Mouse (Mus musculus) limb, embryonic 13.5 days (tissue): ENCODE measurements around the gene Myh7. TPM values are rescaled to one million over a fixed set of nuclear protein-coding genes. Genes with fewer than 3 reads are reported as not detected.
"Not testable (repeated sequence)": the region's sequence is repeated elsewhere in the genome, so short reads cannot be mapped to it uniquely, and the experiment has no call there.

Experiments used
- ATAC-seq: fragments of 200-750 bp; cut with Nextera tagmentation; 2 replicates; pipeline ENCODE4 v1.8.0; 2017; ENCODE audit warnings: low read depth, moderate number of reproducible peaks, moderate TSS enrichment; ENCODE audit not compliant: low FRiP score
- H3K27ac ChIP-seq: fragments of 300-500 bp; sonication (generic); 2 replicates; pipeline ENCODE4 v1.5.1; 2015; ENCODE audit warnings: inconsistent platforms, mild to moderate bottlenecking, moderate library complexity
- H3K27me3 ChIP-seq: fragments of 300-500 bp; sonication (generic); 2 replicates; pipeline ENCODE4 v1.6.1; 2015; ENCODE audit warnings: mild to moderate bottlenecking, inconsistent platforms
- H3K36me3 ChIP-seq: fragments of 300-500 bp; sonication (generic); 2 replicates; pipeline ENCODE4 v1.6.1; 2015; ENCODE audit warnings: inconsistent platforms, mild to moderate bottlenecking, moderate library complexity
- H3K4me1 ChIP-seq: fragments of 300-500 bp; sonication (generic); 2 replicates; pipeline ENCODE4 v1.6.1; 2015; ENCODE audit warnings: inconsistent platforms
- H3K4me2 ChIP-seq: fragments of 300-500 bp; sonication (generic); replicated peaks from 2 replicates; pipeline ENCODE4 v1.6.1; 2015; ENCODE audit warnings: inconsistent platforms, mild to moderate bottlenecking, moderate library complexity
- H3K4me3 ChIP-seq: fragments of 300-500 bp; sonication (generic); 2 replicates; pipeline ENCODE4 v1.5.1; 2015; ENCODE audit warnings: moderate library complexity, mild to moderate bottlenecking, inconsistent platforms
- H3K9ac ChIP-seq: fragments of 300-500 bp; sonication (generic); 2 replicates; pipeline ENCODE4 v1.6.1; 2015; ENCODE audit warnings: mild to moderate bottlenecking, inconsistent platforms
- H3K9me3 ChIP-seq: fragments of 300-500 bp; sonication (generic); 2 replicates; pipeline ENCODE4 v1.6.1; 2016; ENCODE audit warnings: inconsistent platforms
- WGBS: fragments of 180-500 bp; shearing (Covaris S2); methylation state at CpG from one replicate; pipeline ENCODE4 v1.1.7; 2015; 5-methylcytosine and 5-hydroxymethylcytosine counted together
- polyA plus RNA-seq: library from polyadenylated mRNA; unstranded; fragments of >200 nt; fragmentation: Nextera tagmentation; extraction: Ambion mirVana; gene quantifications from 2 replicates; pipeline ENCODE4 v1.2.1, GENCODE M21; 2015

Gene Myh7
- polyA plus RNA-seq, 1 experiment from 2014 or later = 24.9 TPM

DNA sequence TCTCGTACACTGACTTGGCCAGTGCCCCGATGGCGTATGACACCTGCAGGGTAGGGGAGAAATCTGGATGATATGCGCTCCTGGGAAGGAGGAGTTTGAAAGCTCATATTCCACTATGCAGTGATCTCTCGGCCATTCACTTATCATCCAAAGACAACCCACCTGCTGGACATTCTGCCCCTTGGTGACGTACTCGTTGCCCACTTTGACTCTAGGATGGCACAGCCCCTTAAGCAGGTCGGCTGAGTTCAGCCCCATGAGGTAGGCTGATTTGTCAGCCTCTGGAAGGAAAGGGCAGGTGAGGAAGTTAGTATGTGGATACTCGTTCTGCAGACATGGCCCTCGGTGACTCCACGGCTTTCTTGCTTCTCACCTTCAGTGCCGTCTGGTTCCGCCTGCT, 5.5 kb downstream of the Myh7 start:
- Histone ChIP-seq H3K36me3 (no peaks in the 10 kb centered on the region), H3K27ac (no peak overlapping the region), H3K4me1 (no peaks in the 10 kb centered on the region), H3K4me3 (no peak overlapping the region), H3K9me3 (no peaks in the 10 kb centered on the region), H3K27me3 (no peaks in the 10 kb centered on the region), H3K4me2 (no peak overlapping the region), H3K9ac (no peak overlapping the region)
- WGBS = 90% methylated on average over 13 of the region's 13 CpGs
- ATAC-seq = no peak

DNA sequence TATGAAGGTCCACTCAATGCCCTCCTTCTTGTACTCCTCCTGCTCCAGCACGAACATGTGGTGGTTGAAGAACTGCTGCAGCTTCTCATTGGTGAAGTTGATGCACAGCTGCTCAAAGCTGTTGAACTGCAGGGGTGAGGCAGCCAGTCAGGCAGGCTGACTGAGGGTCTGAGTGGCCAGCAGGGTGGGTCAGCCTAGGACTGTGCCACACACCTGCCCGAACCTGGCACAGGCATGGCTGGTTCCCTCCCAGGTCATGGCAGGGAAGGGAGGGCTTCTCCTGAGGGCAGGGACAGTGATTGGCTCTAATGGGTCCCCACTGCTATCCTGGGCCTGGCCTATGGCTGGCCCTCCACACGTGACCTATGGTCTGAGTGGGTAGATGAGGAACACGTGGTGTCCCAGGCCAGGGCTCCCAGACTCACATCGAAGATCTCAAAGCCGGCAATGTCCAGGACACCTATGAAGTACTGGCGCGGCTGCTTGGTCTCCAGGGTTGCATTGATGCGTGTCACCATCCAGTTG, 6.0 kb downstream of the Myh7 start:
- WGBS = 95% methylated on average over 9 of the region's 9 CpGs
- H3K9me3 ChIP-seq, ATAC-seq, H3K4me3 ChIP-seq, H3K27ac ChIP-seq, H3K9ac ChIP-seq, H3K4me1 ChIP-seq, H3K4me2 ChIP-seq, H3K36me3 ChIP-seq, H3K27me3 ChIP-seq: not testable (repeated sequence)

DNA sequence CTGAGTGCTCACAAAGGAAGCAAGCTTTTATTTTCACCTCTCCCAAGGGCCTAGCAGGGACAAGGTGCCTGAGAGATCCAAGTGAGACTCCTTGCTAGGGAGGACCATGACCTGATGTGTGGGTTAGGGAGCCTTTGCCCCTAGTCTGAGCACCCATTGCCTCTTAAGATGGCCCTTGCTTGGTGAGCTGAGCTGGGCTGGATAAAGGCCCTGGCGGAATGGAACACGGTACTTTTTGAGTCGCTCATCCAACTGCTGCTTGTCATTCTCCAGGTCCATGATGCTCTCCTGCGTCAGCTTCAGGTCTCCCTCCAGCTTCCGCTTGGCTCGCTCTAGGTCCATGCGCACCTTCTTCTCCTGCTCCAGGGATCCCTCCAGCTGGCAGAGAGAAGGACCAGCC, 12.5 kb downstream of the Myh7 start:
- Histone ChIP-seq H3K27me3 (no peaks in the 10 kb centered on the region; the same call in 1 of the 2 replicates), H3K4me3 (no peak overlapping the region), H3K4me2 (no peak overlapping the region), H3K36me3 (no peaks in the 10 kb centered on the region), H3K9me3 (no peaks in the 10 kb centered on the region), H3K9ac (no peak overlapping the region), H3K4me1 (no peaks in the 10 kb centered on the region), H3K27ac (no peak overlapping the region)
- 92% methylated on average over 7 of the region's 7 CpGs for WGBS
- ATAC-seq = no peak

DNA sequence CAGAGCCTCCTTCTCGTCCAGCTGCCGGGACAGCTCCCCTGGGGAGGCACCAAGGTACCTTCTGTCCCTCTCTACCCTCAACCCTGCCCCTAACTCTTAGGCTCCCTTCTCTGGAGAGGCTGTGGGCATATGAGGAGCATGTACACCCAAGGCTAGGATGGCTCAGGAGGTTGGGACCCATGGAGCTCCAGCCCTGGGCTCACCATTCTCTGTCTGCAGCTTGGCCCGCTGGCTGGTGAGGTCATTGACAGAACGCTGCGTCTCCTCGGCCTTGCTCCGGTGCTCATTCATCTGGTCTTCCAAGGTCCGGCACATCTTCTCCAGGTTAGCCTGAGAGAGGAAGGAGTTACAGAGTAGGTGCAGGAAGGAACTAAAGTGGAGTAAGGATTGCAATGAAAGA, 15.8 kb downstream of the Myh7 start:
- peaks cover 2% of the 10 kb centered on the region; the same call in 1 of the 2 replicates for H3K27me3 ChIP-seq
- no peak overlapping the region for H3K4me2 ChIP-seq
- H3K9me3 ChIP-seq = no peaks in the 10 kb centered on the region
- 85% methylated on average over 8 of the region's 8 CpGs for WGBS
- no peak overlapping the region for H3K4me3 ChIP-seq
- H3K36me3 ChIP-seq = no peaks in the 10 kb centered on the region
- H3K27ac ChIP-seq = no peak overlapping the region
- no peak for ATAC-seq
- no peaks in the 10 kb centered on the region for H3K4me1 ChIP-seq
- no peak overlapping the region for H3K9ac ChIP-seq

DNA sequence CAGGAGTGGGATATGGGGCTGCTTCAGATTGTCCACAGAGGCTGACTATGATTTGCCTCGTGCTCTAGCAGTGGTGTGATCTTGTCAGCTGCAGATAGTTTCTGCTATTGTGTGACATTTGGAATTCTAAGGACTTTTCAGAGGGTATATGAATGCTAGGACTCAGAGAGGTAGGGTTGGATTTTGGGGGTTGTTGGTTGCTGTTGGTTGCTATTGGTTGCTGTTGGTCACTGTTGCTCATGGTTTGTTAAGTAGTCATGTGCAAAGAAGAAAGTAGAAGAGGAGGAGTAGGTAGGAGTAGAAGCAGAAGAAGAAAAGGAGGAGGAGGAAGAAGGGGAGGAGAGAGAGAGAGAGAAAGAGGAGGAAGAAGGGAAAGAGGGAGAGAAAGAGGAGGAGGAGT, 17.8 kb downstream of the Myh7 start, which contains the start of gene Gm17428:
Gm17428 (plus strand) TSS at position 301 of the 400 bp plus-strand sequence.
- no peak for ATAC-seq
- Histone ChIP-seq H3K4me3 (no peak within 1 kb of the TSS), H3K36me3 (no peaks in the 10 kb centered on the region), H3K4me1 (no peaks in the 10 kb centered on the region), H3K9ac (no peak within 1 kb of the TSS), H3K4me2 (no peak within 1 kb of the TSS), H3K9me3 (no peaks in the 10 kb centered on the region), H3K27me3 (peaks cover 2% of the 10 kb centered on the region; the same call in 1 of the 2 replicates), H3K27ac (no peak within 1 kb of the TSS)
- 78% methylated on average over 1 of the region's 1 CpGs for WGBS

DNA sequence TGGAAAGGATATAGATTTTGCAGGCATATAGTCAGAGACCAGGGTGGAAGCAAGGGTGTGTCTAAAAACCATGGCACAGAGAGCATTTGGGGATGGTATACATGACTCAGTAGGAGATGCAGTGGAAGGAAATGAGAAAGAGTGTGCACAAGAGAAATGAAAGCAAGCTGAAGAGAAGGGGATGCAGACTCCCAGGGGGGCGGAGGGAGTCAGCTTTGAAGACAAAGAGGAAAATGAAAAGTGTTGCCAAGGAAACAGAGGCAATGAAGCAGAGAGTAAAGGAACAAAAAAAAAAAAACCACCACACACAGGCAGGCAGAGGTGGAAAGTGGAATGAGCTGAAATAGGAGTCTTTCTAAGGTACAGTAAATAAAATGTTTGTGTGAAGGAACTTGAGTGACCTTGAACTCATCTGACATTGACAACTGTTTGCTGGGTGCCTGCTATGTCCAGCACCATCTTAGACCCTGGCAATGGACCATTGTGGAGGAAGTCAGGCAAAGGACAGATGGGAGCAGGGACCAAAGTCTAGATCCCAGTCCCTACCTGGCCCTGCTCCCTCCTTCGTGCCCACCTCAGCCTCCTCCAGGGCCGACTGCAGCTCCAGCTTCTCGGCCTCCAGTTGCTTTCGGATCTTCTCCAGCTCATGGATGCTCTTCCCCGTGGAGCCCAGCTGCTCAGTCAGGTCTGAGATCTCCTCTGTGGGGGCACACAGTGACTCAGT, 20.2 kb downstream of the Myh7 start:
- Histone ChIP-seq H3K27ac (no peak overlapping the region), H3K4me1 (no peaks in the 10 kb centered on the region), H3K36me3 (no peaks in the 10 kb centered on the region), H3K4me3 (no peak overlapping the region), H3K9me3 (no peaks in the 10 kb centered on the region), H3K27me3 (peaks cover 2% of the 10 kb centered on the region; the same call in 1 of the 2 replicates), H3K4me2 (no peak overlapping the region), H3K9ac (no peak overlapping the region)
- no peak for ATAC-seq
- WGBS = 76% methylated on average over 6 of the region's 6 CpGs

DNA sequence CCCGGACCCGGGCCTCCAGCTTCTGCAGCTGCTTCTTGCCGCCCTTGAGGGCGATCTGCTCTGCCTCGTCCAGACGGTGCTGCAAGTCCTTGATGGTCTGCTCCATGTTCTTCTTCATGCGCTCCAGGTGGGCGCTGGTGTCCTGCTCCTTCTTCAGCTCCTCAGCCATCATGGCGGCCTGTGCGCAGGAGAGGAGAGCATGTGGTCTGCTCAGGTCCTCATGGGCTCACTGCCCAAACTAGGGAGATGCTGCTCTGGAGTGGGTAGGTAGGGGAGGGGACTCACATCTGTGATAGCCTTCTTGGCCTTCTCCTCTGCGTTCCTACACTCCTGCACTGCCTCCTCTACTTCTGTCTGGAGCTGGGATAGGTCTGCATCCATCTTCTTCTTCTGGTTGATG, 21.6 kb downstream of the Myh7 start:
- H3K9ac ChIP-seq, H3K27ac ChIP-seq, H3K4me2 ChIP-seq, H3K27me3 ChIP-seq, H3K4me3 ChIP-seq, ATAC-seq, H3K9me3 ChIP-seq, H3K36me3 ChIP-seq, H3K4me1 ChIP-seq: not testable (repeated sequence)
- WGBS = 90% methylated on average over 11 of the region's 11 CpGs

DNA sequence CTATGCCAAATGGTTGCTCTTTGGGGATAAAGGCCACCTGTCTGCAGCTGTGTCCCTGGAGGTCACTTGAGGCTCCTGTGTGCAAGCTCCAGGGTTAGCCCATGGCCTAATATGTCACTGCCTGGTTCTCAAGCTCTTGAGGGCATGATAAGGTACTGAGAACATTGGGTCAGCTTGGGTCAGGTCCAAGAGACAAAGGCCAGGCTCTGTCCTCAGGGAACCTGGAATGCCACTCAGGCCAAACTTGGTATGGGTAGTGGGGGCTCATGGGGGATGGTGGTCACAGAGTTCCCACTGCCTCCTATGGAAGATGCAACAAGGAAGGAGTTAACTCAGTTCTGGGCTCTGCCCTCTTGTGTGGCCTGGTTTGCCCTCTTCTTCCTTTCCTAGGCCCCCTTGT, 26.1 kb downstream of the Myh7 start:
- H3K27ac ChIP-seq = no peak overlapping the region
- no peak overlapping the region for H3K4me3 ChIP-seq
- ATAC-seq = no peak
- H3K4me2 ChIP-seq = no peak overlapping the region
- peaks cover 7% of the 10 kb centered on the region; the same call in 1 of the 2 replicates for H3K27me3 ChIP-seq
- no peak overlapping the region for H3K9ac ChIP-seq
- no peaks in the 10 kb centered on the region for H3K9me3 ChIP-seq
- H3K4me1 ChIP-seq = peaks cover 10% of the 10 kb centered on the region; the same call in 1 of the 2 replicates
- no peaks in the 10 kb centered on the region for H3K36me3 ChIP-seq

DNA sequence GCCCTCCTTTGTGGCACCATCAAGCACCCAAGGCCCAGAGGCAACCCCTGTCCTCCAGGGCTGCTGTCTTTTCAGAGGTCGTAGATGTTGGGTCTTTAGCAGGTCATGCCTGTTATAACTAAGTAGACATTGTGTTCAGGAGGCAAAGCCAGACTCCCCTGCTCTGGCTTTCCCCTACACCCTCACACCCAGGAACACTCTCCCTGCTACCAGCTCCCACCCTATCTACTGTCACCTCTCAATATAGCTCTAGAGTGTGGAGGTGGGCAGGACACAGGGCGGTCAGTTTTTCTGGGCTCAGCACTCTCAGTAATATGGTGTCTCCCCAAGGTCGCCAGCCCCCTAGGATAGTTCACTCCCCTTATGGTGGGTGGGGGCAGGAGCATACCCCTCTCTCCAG, 26.6 kb downstream of the Myh7 start:
- H3K9me3 ChIP-seq = no peaks in the 10 kb centered on the region
- no peak overlapping the region for H3K9ac ChIP-seq
- no peak overlapping the region for H3K27ac ChIP-seq
- 80% methylated on average over 3 of the region's 3 CpGs for WGBS
- no peaks in the 10 kb centered on the region for H3K36me3 ChIP-seq
- no peak overlapping the region for H3K4me3 ChIP-seq
- no peak for ATAC-seq
- H3K4me1 ChIP-seq = peaks cover 10% of the 10 kb centered on the region; the same call in 1 of the 2 replicates
- H3K4me2 ChIP-seq = no peak overlapping the region
- peaks cover 7% of the 10 kb centered on the region; the same call in 1 of the 2 replicates for H3K27me3 ChIP-seq

DNA sequence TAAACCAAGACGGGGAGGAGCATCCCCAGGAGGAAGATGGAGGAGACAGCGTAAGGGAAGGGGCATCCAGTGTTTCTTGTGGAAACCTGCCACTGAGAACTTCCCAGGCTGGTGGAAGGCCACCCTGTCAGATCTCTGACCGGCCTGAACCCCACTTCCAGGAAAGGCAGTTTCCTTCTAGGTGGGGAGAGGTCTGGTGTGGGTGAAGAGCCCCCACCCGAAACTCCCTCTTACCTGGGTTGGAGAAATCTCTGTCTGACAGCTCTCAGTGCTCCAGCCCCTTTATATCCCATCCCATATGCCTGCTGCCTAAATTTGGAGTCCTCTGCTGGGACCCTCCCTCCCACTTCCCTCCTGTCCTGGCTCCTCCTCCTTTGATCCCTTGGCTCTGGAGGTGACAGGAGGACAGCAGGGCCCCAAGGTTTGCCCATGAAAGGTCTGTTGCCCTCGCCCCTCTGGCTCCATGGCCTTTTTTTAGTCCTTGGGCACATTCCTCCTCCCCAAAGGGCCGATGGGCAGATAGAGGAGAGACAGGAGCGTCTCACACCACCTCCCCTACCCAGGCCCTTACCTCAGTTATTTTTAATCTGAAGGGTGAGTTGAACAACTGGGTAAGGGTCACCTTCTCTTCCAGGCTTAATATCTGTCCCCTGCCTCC, 28.0 kb downstream of the Myh7 start, which contains the start of gene Myh6:
Myh6 (minus strand) TSS at position 608 of the 658 bp plus-strand sequence.
- H3K36me3 ChIP-seq = no peaks in the 10 kb centered on the region
- peaks cover 7% of the 10 kb centered on the region; the same call in 1 of the 2 replicates for H3K27me3 ChIP-seq
- no peak within 1 kb of the TSS for H3K4me3 ChIP-seq
- no peak within 1 kb of the TSS for H3K27ac ChIP-seq
- peaks cover 10% of the 10 kb centered on the region; the same call in 1 of the 2 replicates for H3K4me1 ChIP-seq
- H3K9me3 ChIP-seq = no peaks in the 10 kb centered on the region
- ATAC-seq = no peak
- H3K4me2 ChIP-seq = no peak within 1 kb of the TSS
- 62% methylated on average over 7 of the region's 7 CpGs for WGBS
- no peak within 1 kb of the TSS for H3K9ac ChIP-seq

DNA sequence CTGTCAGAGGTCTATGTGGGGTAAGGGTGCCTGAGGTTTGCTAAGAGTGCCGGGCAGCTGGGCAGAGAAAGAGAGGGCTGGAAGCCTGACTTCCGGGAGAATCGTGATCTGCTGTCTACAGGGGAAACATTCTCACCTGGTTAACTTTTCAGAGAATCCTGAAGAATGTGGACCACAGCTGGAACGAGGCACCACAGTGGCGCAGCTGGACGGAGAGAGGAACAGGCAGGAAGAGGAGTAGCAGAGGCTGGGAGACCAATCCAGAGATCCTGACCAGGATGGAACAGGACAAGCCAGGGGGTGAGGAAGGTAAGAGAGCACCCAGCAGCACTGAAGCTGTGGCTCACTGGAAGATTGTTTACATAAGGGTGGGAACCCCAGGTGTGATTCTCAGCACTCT, 28.8 kb downstream of the Myh7 start:
- ATAC-seq = no peak
- Histone ChIP-seq H3K4me3 (no peak overlapping the region), H3K9ac (no peak overlapping the region), H3K9me3 (no peaks in the 10 kb centered on the region), H3K4me2 (no peak overlapping the region), H3K27ac (no peak overlapping the region), H3K36me3 (no peaks in the 10 kb centered on the region), H3K4me1 (peaks cover 10% of the 10 kb centered on the region; the same call in 1 of the 2 replicates), H3K27me3 (peaks cover 7% of the 10 kb centered on the region; the same call in 1 of the 2 replicates)
- WGBS = 51% methylated on average over 6 of the region's 6 CpGs

DNA sequence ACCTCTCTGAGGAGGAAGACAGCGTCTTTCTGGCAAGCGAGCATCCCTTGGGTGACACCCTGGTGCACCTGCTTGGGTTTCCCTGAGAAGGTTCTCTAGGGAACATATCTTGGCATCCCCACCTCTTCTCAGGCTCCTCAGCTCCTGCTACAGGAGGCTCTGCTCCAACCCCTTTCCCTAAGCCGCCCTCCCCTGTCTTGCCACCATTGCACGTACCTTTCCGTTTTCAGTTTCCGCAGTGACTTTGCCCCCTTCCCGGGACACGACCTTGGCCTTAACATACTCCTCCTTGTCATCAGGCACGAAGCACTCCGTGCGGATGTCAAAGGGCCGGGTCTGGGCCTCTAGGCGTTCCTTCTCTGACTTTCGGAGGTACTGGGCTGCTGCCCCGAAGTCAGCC, 29.4 kb downstream of the Myh7 start:
- H3K27me3 ChIP-seq = peaks cover 7% of the 10 kb centered on the region; the same call in 1 of the 2 replicates
- H3K9me3 ChIP-seq = no peaks in the 10 kb centered on the region
- H3K36me3 ChIP-seq = no peaks in the 10 kb centered on the region
- H3K4me1 ChIP-seq = peaks cover 10% of the 10 kb centered on the region; the same call in 1 of the 2 replicates
- WGBS = 79% methylated on average over 15 of the region's 15 CpGs
- no peak overlapping the region for H3K27ac ChIP-seq
- no peak for ATAC-seq
- H3K9ac ChIP-seq = no peak overlapping the region
- H3K4me3 ChIP-seq = no peak overlapping the region
- no peak overlapping the region for H3K4me2 ChIP-seq
